ENCODE assay signal across 14 mouse cellular contexts in genomic region chr2:38987371-38987770, GRCm38 (mm10). TPM values are rescaled to one million over a fixed set of nuclear protein-coding genes. Genes with fewer than 3 reads are reported as not detected.
A peak's percentile ranks its signal among the peaks of the same experiment; 100 is the strongest.
DNase-seq lines count a peak whose midpoint lies in the region; ATAC-seq and TF ChIP-seq lines count a peak whose summit lies in the region.
"Had no signal": no experiment of that assay in that cellular context is flagged by ENCODE, and none has a peak within 500 bp of the region (broad histone marks: within the 10 kb centered on the region; RNA-seq: fewer than 3 reads in every experiment).

No protein-coding gene starts in this region.

- no peaks in the 10 kb centered on the region for H3K4me1 ChIP-seq in hindbrain, embryonic 14.5 days (replicated peaks; ENCODE audit: control insufficient read depth, insufficient read depth, low read length)
- H3K4me1 ChIP-seq in hindbrain, embryonic 12.5 days = no peaks in the 10 kb centered on the region
- no peaks in the 10 kb centered on the region for H3K4me1 ChIP-seq in midbrain, postnatal 0 days (ENCODE audit: insufficient read depth, low read length)
- no peaks in the 10 kb centered on the region for H3K4me1 ChIP-seq in midbrain, embryonic 16.5 days (ENCODE audit: control insufficient read depth, insufficient read depth, low read length)
- H3K4me1 ChIP-seq in stomach, embryonic 16.5 days (ENCODE audit: control insufficient read depth, insufficient read depth, low read length) = peaks cover 11% of the 10 kb centered on the region
- H3K4me1 ChIP-seq: forebrain, embryonic 15.5 days; midbrain, embryonic 12.5 days had no signal

- ATAC-seq in hindbrain, embryonic 14.5 days (ENCODE audit: low FRiP score) = 0 out of 2 replicates have a peak, but pooled peaks have one; percentile 11
- no peak for ATAC-seq in hindbrain, embryonic 12.5 days (ENCODE audit: low FRiP score)
- 0 out of 2 replicates have a peak, but pooled peaks have one; percentile 20 for ATAC-seq in midbrain, postnatal 0 days (ENCODE audit: low FRiP score)
- no peak for ATAC-seq in midbrain, embryonic 16.5 days
- ATAC-seq in erythroblast, adult 5-6 weeks (replicated peaks; ENCODE audit: low FRiP score, poor library complexity, severe bottlenecking) = 0 out of 2 replicates have a peak, but pooled peaks have one; percentile 21
- ATAC-seq in stomach, embryonic 16.5 days (ENCODE audit: insufficient read depth, low FRiP score) = no peak; the same call in 1 of the 2 replicates
- ATAC-seq: forebrain, embryonic 15.5 days had no signal

- H3K9me3 ChIP-seq in hindbrain, embryonic 14.5 days (ENCODE audit: control insufficient read depth, low read length) = no peaks in the 10 kb centered on the region
- peaks cover 7% of the 10 kb centered on the region; the same call in 1 of the 2 replicates for H3K9me3 ChIP-seq in hindbrain, embryonic 12.5 days (replicated peaks)
- no peaks in the 10 kb centered on the region for H3K9me3 ChIP-seq in midbrain, postnatal 0 days (ENCODE audit: low read length)
- no peaks in the 10 kb centered on the region for H3K9me3 ChIP-seq in midbrain, embryonic 16.5 days (replicated peaks; ENCODE audit: control insufficient read depth, low read length, poor library complexity, severe bottlenecking)
- H3K9me3 ChIP-seq in stomach, embryonic 16.5 days (replicated peaks; ENCODE audit: control insufficient read depth, low read length) = no peaks in the 10 kb centered on the region
- H3K9me3 ChIP-seq: forebrain, embryonic 15.5 days; midbrain, embryonic 12.5 days had no signal

- no peak overlapping the region for H3K27ac ChIP-seq in hindbrain, embryonic 14.5 days
- H3K27ac ChIP-seq in hindbrain, embryonic 12.5 days = no peak overlapping the region
- no peak overlapping the region for H3K27ac ChIP-seq in midbrain, postnatal 0 days (ENCODE audit: low read depth, low read length)
- no peak overlapping the region for H3K27ac ChIP-seq in midbrain, embryonic 16.5 days (ENCODE audit: low read length)
- peak overlapping the region; percentile 79; the same call in 1 of the 2 replicates for H3K27ac ChIP-seq in stomach, embryonic 16.5 days (ENCODE audit: low read length)
- H3K27ac ChIP-seq: forebrain, embryonic 15.5 days; heart, adult 2 months; liver, embryonic 14.5 days; macrophage; midbrain, embryonic 12.5 days had no signal

- no peak overlapping the region for H3K9ac ChIP-seq in hindbrain, embryonic 14.5 days
- no peak overlapping the region for H3K9ac ChIP-seq in hindbrain, embryonic 12.5 days
- H3K9ac ChIP-seq in midbrain, postnatal 0 days (replicated peaks; ENCODE audit: low read length, poor library complexity, severe bottlenecking) = no peak overlapping the region
- H3K9ac ChIP-seq in midbrain, embryonic 16.5 days (ENCODE audit: low read depth, low read length) = no peak overlapping the region
- no peak overlapping the region for H3K9ac ChIP-seq in stomach, embryonic 16.5 days (ENCODE audit: low read length)
- H3K9ac ChIP-seq: forebrain, embryonic 15.5 days; liver, embryonic 14.5 days; midbrain, embryonic 12.5 days had no signal

- no peaks in the 10 kb centered on the region for H3K27me3 ChIP-seq in hindbrain, embryonic 14.5 days (ENCODE audit: control insufficient read depth, insufficient read depth, low read length)
- no peaks in the 10 kb centered on the region for H3K27me3 ChIP-seq in hindbrain, embryonic 12.5 days
- H3K27me3 ChIP-seq in midbrain, postnatal 0 days (ENCODE audit: insufficient read depth, low read length) = no peaks in the 10 kb centered on the region
- H3K27me3 ChIP-seq in midbrain, embryonic 16.5 days (ENCODE audit: control insufficient read depth, insufficient read depth, low read depth, low read length) = no peaks in the 10 kb centered on the region
- H3K27me3 ChIP-seq in stomach, embryonic 16.5 days (ENCODE audit: control insufficient read depth, insufficient read depth, low read length) = no peaks in the 10 kb centered on the region
- H3K27me3 ChIP-seq: forebrain, embryonic 15.5 days; midbrain, embryonic 12.5 days had no signal

- no peak for DNase-seq in hindbrain, embryonic 14.5 days (ENCODE audit: low spot score)
- peak; percentile 25 for DNase-seq in midbrain, postnatal 0 days (ENCODE audit: low spot score)
- no peak for DNase-seq in frontal cortex, postnatal 25 days (ENCODE audit: low spot score in 2 of 2)
- no peak for DNase-seq in retina, embryonic 14.5 days (ENCODE audit: low spot score)
- DNase-seq: cerebellum, adult 9-10 months had no signal

- 67% methylated on average over 1 of the region's 1 CpGs for WGBS in hindbrain, embryonic 14.5 days
- WGBS in hindbrain, embryonic 12.5 days = 78% methylated on average over 1 of the region's 1 CpGs
- 58% methylated on average over 1 of the region's 1 CpGs for WGBS in midbrain, postnatal 0 days
- 65% methylated on average over 1 of the region's 1 CpGs for WGBS in midbrain, embryonic 16.5 days
- 55% methylated on average over 1 of the region's 1 CpGs for WGBS in stomach, embryonic 16.5 days

- no peak for TF ChIP-seq CTCF in midbrain, postnatal 0 days (IDR thresholded peaks at IDR 0.05)

- H3K36me3 ChIP-seq in hindbrain, embryonic 14.5 days (replicated peaks; ENCODE audit: control insufficient read depth, insufficient read depth) = no peaks in the 10 kb centered on the region
- no peaks in the 10 kb centered on the region for H3K36me3 ChIP-seq in hindbrain, embryonic 12.5 days
- H3K36me3 ChIP-seq in midbrain, postnatal 0 days (ENCODE audit: insufficient read depth, low read length) = no peaks in the 10 kb centered on the region
- no peaks in the 10 kb centered on the region for H3K36me3 ChIP-seq in midbrain, embryonic 16.5 days (ENCODE audit: control insufficient read depth, insufficient read depth, low read length)
- no peaks in the 10 kb centered on the region for H3K36me3 ChIP-seq in stomach, embryonic 16.5 days (ENCODE audit: control insufficient read depth, insufficient read depth, low read length)
- H3K36me3 ChIP-seq: forebrain, embryonic 15.5 days; midbrain, embryonic 12.5 days had no signal

- no peak overlapping the region for H3K4me3 ChIP-seq in hindbrain, embryonic 14.5 days (replicated peaks; ENCODE audit: low read length)
- no peak overlapping the region for H3K4me3 ChIP-seq in hindbrain, embryonic 12.5 days
- no peak overlapping the region for H3K4me3 ChIP-seq in midbrain, postnatal 0 days (ENCODE audit: low read depth, low read length)
- H3K4me3 ChIP-seq in midbrain, embryonic 16.5 days (ENCODE audit: low read depth, low read length) = no peak overlapping the region
- no peak overlapping the region for H3K4me3 ChIP-seq in stomach, embryonic 16.5 days (replicated peaks; ENCODE audit: low read length)
- H3K4me3 ChIP-seq: forebrain, embryonic 15.5 days; heart, adult 2 months; midbrain, embryonic 12.5 days had no signal

- H3K4me2 ChIP-seq in hindbrain, embryonic 14.5 days (replicated peaks) = no peak overlapping the region
- H3K4me2 ChIP-seq in hindbrain, embryonic 12.5 days (replicated peaks) = no peak overlapping the region
- no peak overlapping the region for H3K4me2 ChIP-seq in midbrain, postnatal 0 days (ENCODE audit: low read depth, low read length, poor library complexity, severe bottlenecking)
- no peak overlapping the region for H3K4me2 ChIP-seq in midbrain, embryonic 16.5 days (ENCODE audit: low read length)
- no peak overlapping the region for H3K4me2 ChIP-seq in stomach, embryonic 16.5 days (ENCODE audit: low read depth, low read length)
- H3K4me2 ChIP-seq: forebrain, embryonic 15.5 days; midbrain, embryonic 12.5 days had no signal

RNA-seq across cellular contexts. Expression of gene Wdr38, which starts 9.9 kb away (rescaled TPM):
- polyA plus RNA-seq in hindbrain, embryonic 14.5 days (2014; fragmentation: Nextera tagmentation; extraction: Ambion mirVana) = 1.1 and 1.2 TPM in 2 replicates
- 2.1 and 2.2 TPM in 2 replicates for polyA plus RNA-seq in hindbrain, embryonic 12.5 days (2016; fragmentation: Nextera tagmentation; extraction: Ambion mirVana)
- 0.71 and 3.4 TPM in 2 replicates for total RNA-seq in midbrain, postnatal 0 days (2014; rRNA removed)
- 0.49 and 0.72 TPM in 2 replicates for polyA plus RNA-seq in midbrain, postnatal 0 days (2015; fragmentation: Nextera tagmentation; extraction: Ambion mirVana)
- polyA plus RNA-seq in midbrain, embryonic 16.5 days (2015; fragmentation: Nextera tagmentation; extraction: Ambion mirVana) = 1.8 and 2.3 TPM in 2 replicates
- 0.19 TPM in 1 of 2 replicates, not detected in the other for total RNA-seq in erythroblast, adult 5-6 weeks (2015; ENCODE audit: low replicate concordance)
- total RNA-seq in erythroblast, adult 5-6 weeks (2017; ENCODE audit: low replicate concordance) = not detected in 2 replicates
- polyA plus RNA-seq in stomach, embryonic 16.5 days (2015; fragmentation: Nextera tagmentation; extraction: Ambion mirVana) = 1.7 and 1.9 TPM in 2 replicates

RNA-seq across cellular contexts. Expression of gene Arpc5l, which starts 17.8 kb away (rescaled TPM):
- 146 and 155 TPM in 2 replicates for polyA plus RNA-seq in hindbrain, embryonic 14.5 days (2014; fragmentation: Nextera tagmentation; extraction: Ambion mirVana)
- 127 and 129 TPM in 2 replicates for polyA plus RNA-seq in hindbrain, embryonic 12.5 days (2016; fragmentation: Nextera tagmentation; extraction: Ambion mirVana)
- 62.6 and 63.2 TPM in 2 replicates for total RNA-seq in midbrain, postnatal 0 days (2014; rRNA removed)
- polyA plus RNA-seq in midbrain, postnatal 0 days (2015; fragmentation: Nextera tagmentation; extraction: Ambion mirVana) = 162 and 177 TPM in 2 replicates
- 137 and 141 TPM in 2 replicates for polyA plus RNA-seq in midbrain, embryonic 16.5 days (2015; fragmentation: Nextera tagmentation; extraction: Ambion mirVana)
- total RNA-seq in erythroblast, adult 5-6 weeks (2015; ENCODE audit: low replicate concordance) = 25.6 and 27.8 TPM in 2 replicates
- 13.5 and 14.1 TPM in 2 replicates for total RNA-seq in erythroblast, adult 5-6 weeks (2017; ENCODE audit: low replicate concordance)
- 102 and 114 TPM in 2 replicates for polyA plus RNA-seq in stomach, embryonic 16.5 days (2015; fragmentation: Nextera tagmentation; extraction: Ambion mirVana)

RNA-seq across cellular contexts. Expression of gene Rpl35, which starts 18.1 kb away (rescaled TPM):
- polyA plus RNA-seq in hindbrain, embryonic 14.5 days (2014; fragmentation: Nextera tagmentation; extraction: Ambion mirVana) = 580 and 697 TPM in 2 replicates
- polyA plus RNA-seq in hindbrain, embryonic 12.5 days (2016; fragmentation: Nextera tagmentation; extraction: Ambion mirVana) = 899 and 939 TPM in 2 replicates
- total RNA-seq in midbrain, postnatal 0 days (2014; rRNA removed) = 82.4 and 110 TPM in 2 replicates
- 566 and 596 TPM in 2 replicates for polyA plus RNA-seq in midbrain, postnatal 0 days (2015; fragmentation: Nextera tagmentation; extraction: Ambion mirVana)
- 563 and 566 TPM in 2 replicates for polyA plus RNA-seq in midbrain, embryonic 16.5 days (2015; fragmentation: Nextera tagmentation; extraction: Ambion mirVana)
- total RNA-seq in erythroblast, adult 5-6 weeks (2015; ENCODE audit: low replicate concordance) = 144 and 170 TPM in 2 replicates
- 142 and 181 TPM in 2 replicates for total RNA-seq in erythroblast, adult 5-6 weeks (2017; ENCODE audit: low replicate concordance)
- 789 and 1,020 TPM in 2 replicates for polyA plus RNA-seq in stomach, embryonic 16.5 days (2015; fragmentation: Nextera tagmentation; extraction: Ambion mirVana)

RNA-seq across cellular contexts. Expression of gene Olfml2a, which starts 55.6 kb away (rescaled TPM):
- 4.6 and 5.6 TPM in 2 replicates for polyA plus RNA-seq in hindbrain, embryonic 14.5 days (2014; fragmentation: Nextera tagmentation; extraction: Ambion mirVana)
- 4.9 and 5.7 TPM in 2 replicates for polyA plus RNA-seq in hindbrain, embryonic 12.5 days (2016; fragmentation: Nextera tagmentation; extraction: Ambion mirVana)
- total RNA-seq in midbrain, postnatal 0 days (2014; rRNA removed) = 10.0 and 10.6 TPM in 2 replicates
- polyA plus RNA-seq in midbrain, postnatal 0 days (2015; fragmentation: Nextera tagmentation; extraction: Ambion mirVana) = 2.7 and 3.1 TPM in 2 replicates
- polyA plus RNA-seq in midbrain, embryonic 16.5 days (2015; fragmentation: Nextera tagmentation; extraction: Ambion mirVana) = 3.2 and 3.5 TPM in 2 replicates
- total RNA-seq in erythroblast, adult 5-6 weeks (2015; ENCODE audit: low replicate concordance) = 0.58 TPM in 1 of 2 replicates, not detected in the other
- total RNA-seq in erythroblast, adult 5-6 weeks (2017; ENCODE audit: low replicate concordance) = 0.09 TPM in 1 of 2 replicates, not detected in the other
- polyA plus RNA-seq in stomach, embryonic 16.5 days (2015; fragmentation: Nextera tagmentation; extraction: Ambion mirVana) = 4.5 and 5.0 TPM in 2 replicates
- polyA plus RNA-seq: macrophage had no signal

RNA-seq across cellular contexts. Expression of gene Nr6a1, which starts 59.9 kb away (rescaled TPM):
- polyA plus RNA-seq in hindbrain, embryonic 14.5 days (2014; fragmentation: Nextera tagmentation; extraction: Ambion mirVana) = 3.8 and 4.0 TPM in 2 replicates
- 3.1 and 3.8 TPM in 2 replicates for polyA plus RNA-seq in hindbrain, embryonic 12.5 days (2016; fragmentation: Nextera tagmentation; extraction: Ambion mirVana)
- total RNA-seq in midbrain, postnatal 0 days (2014; rRNA removed) = 4.9 and 11.5 TPM in 2 replicates
- polyA plus RNA-seq in midbrain, postnatal 0 days (2015; fragmentation: Nextera tagmentation; extraction: Ambion mirVana) = 0.93 and 0.98 TPM in 2 replicates
- polyA plus RNA-seq in midbrain, embryonic 16.5 days (2015; fragmentation: Nextera tagmentation; extraction: Ambion mirVana) = 0.84 and 1.4 TPM in 2 replicates
- not detected in 2 replicates for total RNA-seq in erythroblast, adult 5-6 weeks (2015; ENCODE audit: low replicate concordance)
- total RNA-seq in erythroblast, adult 5-6 weeks (2017; ENCODE audit: low replicate concordance) = 0.94 and 5.6 TPM in 2 replicates
- polyA plus RNA-seq in stomach, embryonic 16.5 days (2015; fragmentation: Nextera tagmentation; extraction: Ambion mirVana) = 1.5 and 1.8 TPM in 2 replicates

Comparison
In these comparisons a context has a peak if more than half of its experiments do, and no peak if none do; other contexts are left out.
1. ATAC-seq: peak in hindbrain, embryonic 14.5 days (single experiment), midbrain, postnatal 0 days (single experiment) and erythroblast, adult 5-6 weeks (single experiment); none in hindbrain, embryonic 12.5 days (single experiment), midbrain, embryonic 16.5 days (single experiment) and stomach, embryonic 16.5 days (single experiment).